Mouse (Mus musculus) limb, embryonic 15.5 days (tissue): ENCODE measurements around the gene Olfr194. TPM values are rescaled to one million over a fixed set of nuclear protein-coding genes. Genes with fewer than 3 reads are reported as not detected.
"Not testable (repeated sequence)": the region's sequence is repeated elsewhere in the genome, so short reads cannot be mapped to it uniquely, and the experiment has no call there.

Experiments used
- ATAC-seq: fragments of 200-750 bp; cut with Nextera tagmentation; 2 replicates; pipeline ENCODE4 v1.8.0; 2017; ENCODE audit warnings: low read depth, moderate TSS enrichment; ENCODE audit not compliant: insufficient number of reproducible peaks, low FRiP score, low TSS enrichment
- H3K27ac ChIP-seq: fragments of 300-500 bp; sonication (generic); 2 replicates; pipeline ENCODE4 v1.5.1; 2015; ENCODE audit warnings: moderate library complexity, mild to moderate bottlenecking, inconsistent platforms
- H3K27me3 ChIP-seq: fragments of 300-500 bp; sonication (generic); 2 replicates; pipeline ENCODE4 v1.6.1; 2015; ENCODE audit warnings: inconsistent platforms
- H3K36me3 ChIP-seq: fragments of 300-500 bp; sonication (generic); 2 replicates; pipeline ENCODE4 v1.6.1; 2015; ENCODE audit warnings: inconsistent platforms
- H3K4me1 ChIP-seq: fragments of 300-500 bp; sonication (generic); 2 replicates; pipeline ENCODE4 v1.6.1; 2015; ENCODE audit warnings: inconsistent platforms
- H3K4me2 ChIP-seq: fragments of 300-500 bp; sonication (generic); 2 replicates; pipeline ENCODE4 v1.6.1; 2015; ENCODE audit warnings: mild to moderate bottlenecking, inconsistent platforms
- H3K4me3 ChIP-seq: fragments of 300-500 bp; sonication (generic); 2 replicates; pipeline ENCODE4 v1.5.1; 2015; ENCODE audit warnings: mild to moderate bottlenecking, inconsistent platforms
- H3K9ac ChIP-seq: fragments of 300-500 bp; sonication (generic); 2 replicates; pipeline ENCODE4 v1.6.1; 2015; ENCODE audit warnings: inconsistent platforms
- H3K9me3 ChIP-seq: fragments of 300-500 bp; sonication (generic); 2 replicates; pipeline ENCODE4 v1.6.1; 2016; ENCODE audit warnings: inconsistent platforms
- WGBS: fragments of 180-500 bp; shearing (Covaris S2); methylation state at CpG from one replicate; pipeline ENCODE4 v1.1.7; 2015; 5-methylcytosine and 5-hydroxymethylcytosine counted together
- polyA plus RNA-seq: library from polyadenylated mRNA; unstranded; fragments of >200 nt; fragmentation: Nextera tagmentation; extraction: Ambion mirVana; gene quantifications from 2 replicates; pipeline ENCODE4 v1.2.1, GENCODE M21; 2015

Olfr194 gene
- polyA plus RNA-seq, result not detected in 2 replicates

GRCm38 (mm10) chr16:59120969-59121368, at the start of gene Olfr194:
TSS of gene Olfr194 (minus strand) at chr16:59121069.
- Histone ChIP-seq H3K4me2 (no peak within 1 kb of the TSS), H3K27me3 (no peaks in the 10 kb centered on the region), H3K4me1 (no peaks in the 10 kb centered on the region), H3K4me3 (no peak within 1 kb of the TSS), H3K9me3 (0 out of 2 replicates have a peak, but pooled peaks cover 3% of the 10 kb centered on the region), H3K36me3 (no peaks in the 10 kb centered on the region), H3K27ac (no peak within 1 kb of the TSS), H3K9ac (no peak within 1 kb of the TSS)
- ATAC-seq, result no peak

GRCm38 (mm10) chr16:59170354-59170753, 49.5 kb upstream of the Olfr194 start, which contains the start of gene Olfr196:
TSS of gene Olfr196 (minus strand) at chr16:59170454.
- H3K27me3 ChIP-seq, result no peaks in the 10 kb centered on the region
- no peaks in the 10 kb centered on the region for H3K36me3 ChIP-seq
- no peak within 1 kb of the TSS for H3K4me2 ChIP-seq
- 81% methylated on average over 3 of the region's 3 CpGs for WGBS
- no peak for ATAC-seq
- H3K9me3 ChIP-seq, result no peaks in the 10 kb centered on the region
- H3K27ac ChIP-seq, result no peak within 1 kb of the TSS
- no peak within 1 kb of the TSS for H3K4me3 ChIP-seq
- H3K9ac ChIP-seq, result no peak within 1 kb of the TSS
- no peaks in the 10 kb centered on the region for H3K4me1 ChIP-seq

GRCm38 (mm10) chr16:59151996-59152395, 31.1 kb upstream of the Olfr194 start:
- H3K9me3 ChIP-seq, result no peaks in the 10 kb centered on the region
- no peaks in the 10 kb centered on the region for H3K36me3 ChIP-seq
- H3K9ac ChIP-seq, result no peak overlapping the region
- no peak overlapping the region for H3K4me3 ChIP-seq
- H3K27ac ChIP-seq, result no peak overlapping the region
- H3K27me3 ChIP-seq, result no peaks in the 10 kb centered on the region
- no peak overlapping the region for H3K4me2 ChIP-seq
- H3K4me1 ChIP-seq, result no peaks in the 10 kb centered on the region
- no peak for ATAC-seq
- WGBS, result 79% methylated on average over 2 of the region's 2 CpGs

- no peak within 1 kb of the TSS for H3K9ac ChIP-seq
- H3K27me3 ChIP-seq, result no peaks in the 10 kb centered on the region
- H3K4me1 ChIP-seq, result no peaks in the 10 kb centered on the region
- no peak within 1 kb of the TSS for H3K4me2 ChIP-seq
- no peak within 1 kb of the TSS for H3K27ac ChIP-seq
- H3K36me3 ChIP-seq, result no peaks in the 10 kb centered on the region
- H3K9me3 ChIP-seq, result no peaks in the 10 kb centered on the region
- no peak within 1 kb of the TSS for H3K4me3 ChIP-seq
- no peak for ATAC-seq
- 86% methylated on average over 1 of the region's 1 CpGs for WGBS
Observed at GRCm38 (mm10) chr16:59146746-59147145, 25.9 kb upstream of the Olfr194 start, which contains the start of gene Olfr195. TSS of gene Olfr195 (plus strand) at chr16:59147046.

- no peaks in the 10 kb centered on the region for H3K36me3 ChIP-seq
- H3K4me1 ChIP-seq, result no peaks in the 10 kb centered on the region
- no peak overlapping the region for H3K4me3 ChIP-seq
- no peak overlapping the region for H3K27ac ChIP-seq
- H3K27me3 ChIP-seq, result no peaks in the 10 kb centered on the region
- H3K9ac ChIP-seq, result no peak overlapping the region
- H3K9me3 ChIP-seq, result no peaks in the 10 kb centered on the region
- no peak for ATAC-seq
- no peak overlapping the region for H3K4me2 ChIP-seq
Observed at GRCm38 (mm10) chr16:59141105-59141504, 20.2 kb upstream of the Olfr194 start.

GRCm38 (mm10) chr16:59130740-59131139, 9.9 kb upstream of the Olfr194 start:
- H3K4me2 ChIP-seq, result no peak overlapping the region
- H3K27me3 ChIP-seq, result no peaks in the 10 kb centered on the region
- 90% methylated on average over 1 of the region's 1 CpGs for WGBS
- no peaks in the 10 kb centered on the region for H3K36me3 ChIP-seq
- no peak overlapping the region for H3K4me3 ChIP-seq
- no peaks in the 10 kb centered on the region for H3K9me3 ChIP-seq
- no peak for ATAC-seq
- no peak overlapping the region for H3K27ac ChIP-seq
- H3K4me1 ChIP-seq, result no peaks in the 10 kb centered on the region
- no peak overlapping the region for H3K9ac ChIP-seq

- ATAC-seq, result no peak
- H3K9ac ChIP-seq, result no peak within 1 kb of the TSS
- 93% methylated on average over 1 of the region's 1 CpGs for WGBS
Observed at GRCm38 (mm10) chr16:59111781-59112180, 9.1 kb downstream of the Olfr194 start, which contains the start of gene Olfr193. TSS of gene Olfr193 (minus strand) at chr16:59111881.

GRCm38 (mm10) chr16:59108522-59108921, 12.3 kb downstream of the Olfr194 start:
- H3K27me3 ChIP-seq, H3K4me3 ChIP-seq, H3K4me1 ChIP-seq, H3K9ac ChIP-seq, H3K4me2 ChIP-seq, H3K9me3 ChIP-seq, H3K27ac ChIP-seq, ATAC-seq, H3K36me3 ChIP-seq: not testable (repeated sequence)
- 58% methylated on average over 5 of the region's 5 CpGs for WGBS

More at GRCm38 (mm10) chr16:59111781-59112180, 9.1 kb downstream of the Olfr194 start, which contains the start of gene Olfr193:
- H3K4me2 ChIP-seq, result no peak within 1 kb of the TSS
- no peak within 1 kb of the TSS for H3K27ac ChIP-seq
- no peaks in the 10 kb centered on the region for H3K27me3 ChIP-seq
- H3K9me3 ChIP-seq, result 0 out of 2 replicates have a peak, but pooled peaks cover under 1% of the 10 kb centered on the region
- H3K36me3 ChIP-seq, result no peaks in the 10 kb centered on the region
- H3K4me1 ChIP-seq, result no peaks in the 10 kb centered on the region
- H3K4me3 ChIP-seq, result no peak within 1 kb of the TSS

- H3K9ac ChIP-seq, result no peak overlapping the region
- no peak overlapping the region for H3K4me2 ChIP-seq
- 70% methylated on average over 2 of the region's 2 CpGs for WGBS
- ATAC-seq, result no peak
- H3K4me1 ChIP-seq, result no peaks in the 10 kb centered on the region
- H3K36me3 ChIP-seq, result no peaks in the 10 kb centered on the region
- H3K27ac ChIP-seq, result no peak overlapping the region
- H3K27me3 ChIP-seq, result no peaks in the 10 kb centered on the region
- no peaks in the 10 kb centered on the region for H3K9me3 ChIP-seq
- no peak overlapping the region for H3K4me3 ChIP-seq
Observed at GRCm38 (mm10) chr16:59105312-59105711, 15.6 kb downstream of the Olfr194 start.

- not testable (repeated sequence) for ATAC-seq, H3K36me3 ChIP-seq, H3K4me3 ChIP-seq, H3K9ac ChIP-seq, H3K27ac ChIP-seq, H3K27me3 ChIP-seq, H3K4me1 ChIP-seq, H3K9me3 ChIP-seq, H3K4me2 ChIP-seq
- WGBS, result 56% methylated on average over 1 of the region's 1 CpGs
Observed at GRCm38 (mm10) chr16:59089722-59090121, 31.1 kb downstream of the Olfr194 start, which contains the start of gene Olfr191. TSS of gene Olfr191 (minus strand) at chr16:59089822.

- H3K36me3 ChIP-seq, H3K27me3 ChIP-seq, H3K4me2 ChIP-seq, H3K9me3 ChIP-seq, H3K4me1 ChIP-seq, H3K27ac ChIP-seq, H3K9ac ChIP-seq, H3K4me3 ChIP-seq, ATAC-seq: not testable (repeated sequence)
- WGBS, result 83% methylated on average over 2 of the region's 2 CpGs
Observed at GRCm38 (mm10) chr16:59081113-59081512, 39.8 kb downstream of the Olfr194 start.

GRCm38 (mm10) chr16:59077905-59078304, 43.0 kb downstream of the Olfr194 start, which contains the start of gene Olfr190:
TSS of gene Olfr190 (minus strand) at chr16:59078005.
- H3K9me3 ChIP-seq, result no peaks in the 10 kb centered on the region
- no peak within 1 kb of the TSS for H3K4me3 ChIP-seq
- no peaks in the 10 kb centered on the region for H3K27me3 ChIP-seq
- 88% methylated on average over 5 of the region's 5 CpGs for WGBS
- H3K4me2 ChIP-seq, result no peak within 1 kb of the TSS
- H3K4me1 ChIP-seq, result no peaks in the 10 kb centered on the region
- no peak for ATAC-seq
- H3K9ac ChIP-seq, result no peak within 1 kb of the TSS
- no peaks in the 10 kb centered on the region for H3K36me3 ChIP-seq
- no peak within 1 kb of the TSS for H3K27ac ChIP-seq

GRCm38 (mm10) chr16:59073520-59073919, 47.3 kb downstream of the Olfr194 start:
- H3K27ac ChIP-seq, result no peak overlapping the region
- 90% methylated on average over 1 of the region's 1 CpGs for WGBS
- ATAC-seq, result no peak

More at GRCm38 (mm10) chr16:59073520-59073919, 47.3 kb downstream of the Olfr194 start:
- Histone ChIP-seq H3K27me3 (no peaks in the 10 kb centered on the region), H3K36me3 (no peaks in the 10 kb centered on the region), H3K9me3 (no peaks in the 10 kb centered on the region), H3K4me2 (no peak overlapping the region), H3K4me1 (no peaks in the 10 kb centered on the region), H3K4me3 (no peak overlapping the region), H3K9ac (no peak overlapping the region)
